Mouse (Mus musculus) myocyte (in vitro differentiated cells): ENCODE data around the gene Arhgef6. TPM values are rescaled to one million over a fixed set of nuclear protein-coding genes. Genes with fewer than 3 reads are reported as not detected.

ENCODE experiments used
- H3K27me3 ChIP-seq: one replicate; pipeline ENCODE4 v1.6.1; 2011; ENCODE audit not compliant: control insufficient read depth, insufficient read depth, insufficient read length
- H3K36me3 ChIP-seq: one replicate; pipeline ENCODE4 v1.6.1; 2011; ENCODE audit not compliant: control insufficient read depth, insufficient read depth
- H3K4me2 ChIP-seq: one replicate; pipeline ENCODE4 v1.6.1; 2011; ENCODE audit warnings: low read depth, control low read depth
- H3K4me3 ChIP-seq: one replicate; pipeline ENCODE4 v1.5.1; 2011; ENCODE audit warnings: mild to moderate bottlenecking, control low read depth, moderate library complexity
- H3K79me2 ChIP-seq: one replicate; pipeline ENCODE4 v1.6.1; 2011; ENCODE audit not compliant: control insufficient read depth, insufficient read depth
- H3ac ChIP-seq: one replicate; pipeline ENCODE4 v1.6.1; 2011; ENCODE audit not compliant: control insufficient read depth, insufficient read length
- CEBPB ChIP-seq: IDR thresholded peaks from 2 replicates; pipeline ENCODE4 v1.6.1; 2011; ENCODE audit warnings: mild to moderate bottlenecking, moderate library complexity; ENCODE audit not compliant: poor library complexity, insufficient read depth, severe bottlenecking
- E2F4 ChIP-seq: IDR thresholded peaks from one replicate; pipeline ENCODE4 v1.6.1; 2011; ENCODE audit warnings: mild to moderate bottlenecking, control low read depth, moderate library complexity; ENCODE audit not compliant: insufficient read depth
- MAX ChIP-seq: IDR thresholded peaks from one replicate; pipeline ENCODE4 v1.6.1; 2011; ENCODE audit warnings: low read depth, mild to moderate bottlenecking, control low read depth
- MYOD1 ChIP-seq, 3 experiments: IDR thresholded peaks; one replicate each; pipeline ENCODE4 v1.6.1; 2011; ENCODE audit warnings: control low read depth in 2 of 3, low read depth in 2 of 3, mild to moderate bottlenecking in 2 of 3, moderate library complexity in 1 of 3; ENCODE audit not compliant: insufficient read length in 2 of 3, control insufficient read depth in 1 of 3
- MYOG ChIP-seq, 3 experiments: IDR thresholded peaks; one replicate each; pipeline ENCODE4 v1.6.1; 2011; ENCODE audit warnings: control low read depth in 2 of 3, low read depth in 2 of 3, mild to moderate bottlenecking in 2 of 3; ENCODE audit not compliant: insufficient read length in 2 of 3, control insufficient read depth in 1 of 3, insufficient read depth in 1 of 3
- POLR2A ChIP-seq: IDR thresholded peaks from one replicate; pipeline ENCODE4 v1.6.1; 2011; ENCODE audit warnings: low read depth, mild to moderate bottlenecking, control low read depth, moderate library complexity; ENCODE audit not compliant: insufficient read length
- POLR2AphosphoS2 ChIP-seq: IDR thresholded peaks from one replicate; pipeline ENCODE4 v1.6.1; 2011; ENCODE audit warnings: low read depth, control low read depth; ENCODE audit not compliant: insufficient read length
- REST ChIP-seq: IDR thresholded peaks from one replicate; pipeline ENCODE4 v1.6.1; 2011; ENCODE audit warnings: mild to moderate bottlenecking, control low read depth, moderate library complexity; ENCODE audit not compliant: insufficient read depth, insufficient read length
- SRF ChIP-seq: IDR thresholded peaks from one replicate; pipeline ENCODE4 v1.6.1; 2011; ENCODE audit warnings: low read depth; ENCODE audit not compliant: control insufficient read depth, insufficient read length
- TCF12 ChIP-seq: IDR thresholded peaks from one replicate; pipeline ENCODE4 v1.6.1; 2011; ENCODE audit warnings: mild to moderate bottlenecking, control low read depth; ENCODE audit not compliant: poor library complexity, insufficient read depth, severe bottlenecking
- TCF3 ChIP-seq: IDR thresholded peaks from one replicate; pipeline ENCODE4 v1.6.1; 2011; ENCODE audit warnings: low read depth, control low read depth; ENCODE audit not compliant: insufficient read length
- USF1 ChIP-seq: IDR thresholded peaks from one replicate; pipeline ENCODE4 v1.6.1; 2011; ENCODE audit warnings: low read depth, mild to moderate bottlenecking, control low read depth, moderate library complexity
- polyA plus RNA-seq: library from polyadenylated mRNA; unstranded; fragments of >200 nt; fragmentation: generic; extraction: Trizol; gene quantifications from one replicate; pipeline ENCODE4 v1.2.1, GENCODE M21; 2012; ENCODE audit warnings: missing spikeins

Arhgef6 gene
- polyA plus RNA-seq, 1 experiment = 3.5 TPM

DNA sequence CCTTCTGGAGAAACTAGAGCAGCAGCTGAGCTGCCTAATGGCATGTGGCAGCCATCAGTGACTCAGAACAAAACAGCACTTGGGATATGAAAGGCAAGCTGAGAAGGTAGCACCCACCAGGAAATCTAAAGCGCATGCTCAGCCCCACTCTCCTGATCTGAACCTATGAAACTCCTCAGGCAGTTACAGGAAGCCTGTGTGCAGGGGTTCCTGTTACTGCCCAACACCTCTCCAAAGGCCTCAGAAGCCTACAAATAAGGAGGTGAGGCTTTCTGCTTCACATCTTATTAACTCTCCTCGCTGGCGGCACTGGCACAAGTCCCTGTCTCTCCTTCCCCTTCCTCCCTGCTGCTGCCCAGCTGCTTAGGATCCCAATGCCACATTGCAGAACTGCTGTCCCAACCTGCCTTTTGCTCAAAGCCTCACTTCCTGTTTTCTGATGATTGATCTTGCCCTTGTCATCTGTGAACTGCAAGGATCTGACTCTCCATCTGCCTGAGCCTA is 33.7 kb downstream of the Arhgef6 start:
- H3K36me3 ChIP-seq = no peaks in the 10 kb centered on the region
- no peak overlapping the region for H3K4me2 ChIP-seq
- no peak overlapping the region for H3ac ChIP-seq
- TF ChIP-seq SRF (no peak), MAX (no peak), USF1 (no peak), E2F4 (no peak), TCF12 (no peak), REST (no peak), TCF3 (no peak), POLR2AphosphoS2 (no peak), CEBPB (no peak), POLR2A (no peak), MYOG (IDR thresholded peaks at IDR 0.05; ENCODE audit: control insufficient read depth in 1 of 3, insufficient read depth in 1 of 3, insufficient read length in 2 of 3, low read depth in 2 of 3) (no peak)
- no peaks in the 10 kb centered on the region for H3K79me2 ChIP-seq
- no peak overlapping the region for H3K4me3 ChIP-seq
- H3K27me3 ChIP-seq = no peaks in the 10 kb centered on the region

DNA sequence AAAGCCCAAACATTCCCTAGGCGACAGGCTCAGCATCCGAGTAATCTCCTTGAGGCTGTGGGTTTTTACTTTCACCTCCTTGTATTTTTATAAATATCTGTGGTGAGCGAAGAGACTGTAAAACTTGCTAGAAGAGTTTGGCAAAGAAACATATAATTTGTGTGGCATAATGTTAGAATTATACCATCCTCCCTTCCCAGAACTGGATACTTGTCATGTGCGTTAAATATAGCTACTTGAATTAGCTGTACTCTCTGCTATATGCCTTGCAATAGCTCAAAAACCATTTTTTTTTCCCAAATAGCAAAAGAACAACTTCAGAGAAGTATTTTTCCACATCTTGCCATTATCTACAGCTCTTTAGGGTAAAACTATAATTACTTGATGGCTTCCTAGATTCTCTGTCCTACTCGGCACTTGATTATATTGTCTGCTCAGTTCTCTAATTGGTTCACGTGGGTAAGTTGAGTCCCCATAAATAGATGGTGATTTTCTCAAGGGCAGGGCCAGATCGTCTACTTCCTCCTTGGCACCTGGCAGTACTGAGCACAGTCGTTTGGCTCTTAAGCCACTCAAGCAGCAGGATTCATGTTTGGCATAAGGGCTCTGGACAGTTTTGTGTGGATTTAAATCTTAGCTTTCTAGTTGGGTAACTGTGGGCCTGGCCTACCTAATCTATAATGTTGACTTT is 35.2 kb downstream of the Arhgef6 start:
- H3K27me3 ChIP-seq = no peaks in the 10 kb centered on the region
- no peaks in the 10 kb centered on the region for H3K36me3 ChIP-seq
- peak overlapping the region; percentile 30 for H3K4me2 ChIP-seq
- H3K79me2 ChIP-seq = no peaks in the 10 kb centered on the region
- no peak for TF ChIP-seq CEBPB
- TF ChIP-seq POLR2AphosphoS2 = no peak
- no peak for TF ChIP-seq TCF12
- no peak for TF ChIP-seq REST
- TF ChIP-seq E2F4 = no peak
- no peak for TF ChIP-seq MAX
- no peak for TF ChIP-seq SRF
- no peak for TF ChIP-seq MYOG (IDR thresholded peaks at IDR 0.05; ENCODE audit: control insufficient read depth in 1 of 3, insufficient read depth in 1 of 3, insufficient read length in 2 of 3, low read depth in 2 of 3)
- TF ChIP-seq MYOD1 (IDR thresholded peaks at IDR 0.05; ENCODE audit: control insufficient read depth in 1 of 3, insufficient read length in 2 of 3, low read depth in 2 of 3) = no peak
- no peak for TF ChIP-seq POLR2A
- no peak for TF ChIP-seq USF1
- H3K4me3 ChIP-seq = no peak overlapping the region
- H3ac ChIP-seq = no peak overlapping the region

GRCm38 (mm10) chrX:57298946-57299345 is 39.6 kb downstream of the Arhgef6 start:
- no peaks in the 10 kb centered on the region for H3K27me3 ChIP-seq
- no peak overlapping the region for H3K4me2 ChIP-seq
- no peak overlapping the region for H3ac ChIP-seq
- TF ChIP-seq TCF3 = no peak
- no peak for TF ChIP-seq REST
- no peak for TF ChIP-seq E2F4
- no peak for TF ChIP-seq SRF
- no peak for TF ChIP-seq MYOG (IDR thresholded peaks at IDR 0.05; ENCODE audit: control insufficient read depth in 1 of 3, insufficient read depth in 1 of 3, insufficient read length in 2 of 3, low read depth in 2 of 3)
- TF ChIP-seq MAX = no peak
- no peaks in the 10 kb centered on the region for H3K36me3 ChIP-seq
- H3K4me3 ChIP-seq = no peak overlapping the region
- no peaks in the 10 kb centered on the region for H3K79me2 ChIP-seq

DNA sequence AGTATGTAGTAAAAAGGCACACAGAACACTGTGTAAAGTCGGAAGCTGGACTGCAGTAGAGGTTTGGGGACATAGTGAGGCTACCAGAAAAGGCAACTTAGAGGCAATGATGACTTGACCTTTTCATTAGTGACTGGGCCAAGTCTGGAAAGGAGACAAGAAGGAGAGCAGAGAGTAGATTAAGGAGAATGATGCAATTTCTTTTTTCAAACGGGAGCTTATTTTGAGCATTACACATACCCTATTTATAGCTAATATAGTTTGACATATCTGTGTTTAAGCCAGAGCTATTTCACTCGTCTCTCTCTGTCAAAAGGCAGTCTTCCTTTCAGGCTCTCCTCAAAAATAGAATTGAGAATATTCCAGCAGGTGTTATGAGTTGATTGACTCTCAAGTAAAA is 50.1 kb downstream of the Arhgef6 start:
- Histone ChIP-seq H3K4me3 (no peak overlapping the region), H3K36me3 (no peaks in the 10 kb centered on the region), H3K4me2 (no peak overlapping the region), H3K79me2 (no peaks in the 10 kb centered on the region), H3K27me3 (no peaks in the 10 kb centered on the region), H3ac (no peak overlapping the region)
- TF ChIP-seq TCF3 (no peak), MAX (no peak), CEBPB (no peak), REST (no peak), E2F4 (no peak), USF1 (no peak), SRF (no peak), POLR2A (no peak), POLR2AphosphoS2 (no peak)

DNA sequence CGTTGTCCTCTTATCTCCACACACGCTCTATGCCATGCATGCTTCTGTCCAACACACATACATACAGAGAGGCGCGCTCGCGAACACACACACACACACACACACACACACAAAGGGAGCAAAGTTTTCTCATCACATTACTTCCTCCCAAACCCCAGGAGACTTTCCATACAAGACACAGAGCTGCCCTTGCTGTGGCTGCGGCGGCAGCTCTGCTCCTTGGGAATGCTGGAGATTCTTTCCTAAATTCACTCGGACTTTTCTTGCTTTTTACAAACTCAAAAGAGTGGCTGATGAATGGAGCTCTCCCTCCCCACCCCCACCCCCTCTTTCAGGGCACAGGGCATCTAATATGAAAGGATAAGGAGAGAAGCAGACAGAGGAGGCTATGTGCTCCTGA is 52.2 kb downstream of the Arhgef6 start:
- TF ChIP-seq TCF3 (no peak), E2F4 (no peak), MYOG (IDR thresholded peaks at IDR 0.05; ENCODE audit: control insufficient read depth in 1 of 3, insufficient read depth in 1 of 3, insufficient read length in 2 of 3, low read depth in 2 of 3) (no peak), SRF (no peak), USF1 (no peak), REST (no peak), MYOD1 (IDR thresholded peaks at IDR 0.05; ENCODE audit: control insufficient read depth in 1 of 3, insufficient read length in 2 of 3, low read depth in 2 of 3) (no peak), MAX (no peak)
- no peak overlapping the region for H3ac ChIP-seq
- H3K79me2 ChIP-seq = no peaks in the 10 kb centered on the region
- H3K27me3 ChIP-seq = no peaks in the 10 kb centered on the region
- H3K4me3 ChIP-seq = no peak overlapping the region
- H3K36me3 ChIP-seq = no peaks in the 10 kb centered on the region
- H3K4me2 ChIP-seq = no peak overlapping the region
